Mouse (Mus musculus): ENCODE results near the gene Lax1. TPM values are rescaled to one million over a fixed set of nuclear protein-coding genes. Genes with fewer than 3 reads are reported as not detected.

Lax1 gene
- polyA plus RNA-seq, 1 experiment from 2014 or later, result 0.36 TPM

GRCm38 (mm10) chr1:133695901-133696300 is 6.0 kb upstream of the Lax1 start:
- peak overlapping the region; percentile 26; the same call in 1 of the 2 replicates for H3K27ac ChIP-seq (ENCODE audit: low read depth, low read length)

GRCm38 (mm10) chr1:133694876-133695275 is 5.0 kb upstream of the Lax1 start:
- no peak overlapping the region for H3K4me3 ChIP-seq (ENCODE audit: low read depth, low read length)
- no peak for DNase-seq (ENCODE audit: low spot score)
- H3K36me3 ChIP-seq (ENCODE audit: control insufficient read depth, insufficient read depth, low read length), result no peaks in the 10 kb centered on the region
- ATAC-seq (replicated peaks; ENCODE audit: low FRiP score), result no peak
- 100% methylated on average over 1 of the region's 1 CpGs for WGBS
- no peaks in the 10 kb centered on the region for H3K27me3 ChIP-seq (ENCODE audit: control insufficient read depth, insufficient read depth, low read length)
- H3K4me1 ChIP-seq (replicated peaks; ENCODE audit: control insufficient read depth, insufficient read depth, low read length), result peaks cover 2% of the 10 kb centered on the region; the same call in 1 of the 2 replicates
- no peak overlapping the region for H3K4me2 ChIP-seq (ENCODE audit: low read depth, low read length, severe bottlenecking)
- no peak overlapping the region for H3K27ac ChIP-seq (ENCODE audit: low read depth, low read length)
- no peak overlapping the region for H3K9ac ChIP-seq (ENCODE audit: low read length)
- H3K9me3 ChIP-seq (ENCODE audit: control insufficient read depth, low read length), result no peaks in the 10 kb centered on the region

More at GRCm38 (mm10) chr1:133695901-133696300, 6.0 kb upstream of the Lax1 start:
- Histone ChIP-seq H3K9me3 (ENCODE audit: control insufficient read depth, low read length) (no peaks in the 10 kb centered on the region), H3K4me1 (replicated peaks; ENCODE audit: control insufficient read depth, insufficient read depth, low read length) (peaks cover 2% of the 10 kb centered on the region; the same call in 1 of the 2 replicates), H3K9ac (ENCODE audit: low read length) (no peak overlapping the region), H3K4me3 (ENCODE audit: low read depth, low read length) (no peak overlapping the region), H3K36me3 (ENCODE audit: control insufficient read depth, insufficient read depth, low read length) (no peaks in the 10 kb centered on the region), H3K27me3 (ENCODE audit: control insufficient read depth, insufficient read depth, low read length) (no peaks in the 10 kb centered on the region), H3K4me2 (ENCODE audit: low read depth, low read length, severe bottlenecking) (no peak overlapping the region)
- 43% methylated on average over 7 of the region's 7 CpGs for WGBS
- 0 out of 2 replicates have a peak, but pooled peaks have one; percentile 39 for ATAC-seq (replicated peaks; ENCODE audit: low FRiP score)
- DNase-seq (ENCODE audit: low spot score), result peak; percentile 58

GRCm38 (mm10) chr1:133694301-133694700 is 4.4 kb upstream of the Lax1 start:
- H3K4me1 ChIP-seq (replicated peaks; ENCODE audit: control insufficient read depth, insufficient read depth, low read length), result peaks cover 2% of the 10 kb centered on the region; the same call in 1 of the 2 replicates
- no peak for ATAC-seq (replicated peaks; ENCODE audit: low FRiP score)
- H3K27ac ChIP-seq (ENCODE audit: low read depth, low read length), result no peak overlapping the region
- H3K4me3 ChIP-seq (ENCODE audit: low read depth, low read length), result no peak overlapping the region
- H3K27me3 ChIP-seq (ENCODE audit: control insufficient read depth, insufficient read depth, low read length), result no peaks in the 10 kb centered on the region
- no peak overlapping the region for H3K4me2 ChIP-seq (ENCODE audit: low read depth, low read length, severe bottlenecking)
- WGBS, result 0% methylated on average over 1 of the region's 1 CpGs
- H3K9me3 ChIP-seq (ENCODE audit: control insufficient read depth, low read length), result no peaks in the 10 kb centered on the region
- DNase-seq (ENCODE audit: low spot score), result no peak
- no peaks in the 10 kb centered on the region for H3K36me3 ChIP-seq (ENCODE audit: control insufficient read depth, insufficient read depth, low read length)
- no peak overlapping the region for H3K9ac ChIP-seq (ENCODE audit: low read length)

- no peak for DNase-seq (ENCODE audit: low spot score)
- H3K27me3 ChIP-seq (ENCODE audit: control insufficient read depth, insufficient read depth, low read length), result no peaks in the 10 kb centered on the region
- no peak for ATAC-seq (replicated peaks; ENCODE audit: low FRiP score)
- H3K4me3 ChIP-seq (ENCODE audit: low read depth, low read length), result no peak overlapping the region
- no peak overlapping the region for H3K4me2 ChIP-seq (ENCODE audit: low read depth, low read length, severe bottlenecking)
- H3K4me1 ChIP-seq (replicated peaks; ENCODE audit: control insufficient read depth, insufficient read depth, low read length), result peaks cover 2% of the 10 kb centered on the region; the same call in 1 of the 2 replicates
- no peaks in the 10 kb centered on the region for H3K36me3 ChIP-seq (ENCODE audit: control insufficient read depth, insufficient read depth, low read length)
- WGBS, result 65% methylated on average over 11 of the region's 11 CpGs
- H3K27ac ChIP-seq (ENCODE audit: low read depth, low read length), result no peak overlapping the region
- no peaks in the 10 kb centered on the region for H3K9me3 ChIP-seq (ENCODE audit: control insufficient read depth, low read length)
- H3K9ac ChIP-seq (ENCODE audit: low read length), result no peak overlapping the region
Observed at GRCm38 (mm10) chr1:133693536-133694114, 3.7 kb upstream of the Lax1 start.

- H3K9me3 ChIP-seq (ENCODE audit: control insufficient read depth, low read length), result no peaks in the 10 kb centered on the region
- ATAC-seq (replicated peaks; ENCODE audit: low FRiP score), result no peak
- H3K27ac ChIP-seq (ENCODE audit: low read depth, low read length), result no peak overlapping the region
- WGBS, result 46% methylated on average over 4 of the region's 4 CpGs
- H3K27me3 ChIP-seq (ENCODE audit: control insufficient read depth, insufficient read depth, low read length), result no peaks in the 10 kb centered on the region
- no peak overlapping the region for H3K4me3 ChIP-seq (ENCODE audit: low read depth, low read length)
- H3K36me3 ChIP-seq (ENCODE audit: control insufficient read depth, insufficient read depth, low read length), result no peaks in the 10 kb centered on the region
- no peak for DNase-seq (ENCODE audit: low spot score)
- peaks cover 2% of the 10 kb centered on the region; the same call in 1 of the 2 replicates for H3K4me1 ChIP-seq (replicated peaks; ENCODE audit: control insufficient read depth, insufficient read depth, low read length)
- no peak overlapping the region for H3K9ac ChIP-seq (ENCODE audit: low read length)
- H3K4me2 ChIP-seq (ENCODE audit: low read depth, low read length, severe bottlenecking), result no peak overlapping the region
Observed at GRCm38 (mm10) chr1:133692195-133692594, 2.3 kb upstream of the Lax1 start.

- no peak overlapping the region for H3K4me2 ChIP-seq (ENCODE audit: low read depth, low read length, severe bottlenecking)
- H3K9me3 ChIP-seq (ENCODE audit: control insufficient read depth, low read length), result no peaks in the 10 kb centered on the region
- H3K36me3 ChIP-seq (ENCODE audit: control insufficient read depth, insufficient read depth, low read length), result no peaks in the 10 kb centered on the region
- 93% methylated on average over 6 of the region's 6 CpGs for WGBS
- H3K27me3 ChIP-seq (ENCODE audit: control insufficient read depth, insufficient read depth, low read length), result no peaks in the 10 kb centered on the region
- DNase-seq (ENCODE audit: low spot score) (no peak), ATAC-seq (replicated peaks; ENCODE audit: low FRiP score) (no peak)
- H3K27ac ChIP-seq (ENCODE audit: low read depth, low read length), result no peak overlapping the region
- no peak overlapping the region for H3K4me3 ChIP-seq (ENCODE audit: low read depth, low read length)
- peaks cover 2% of the 10 kb centered on the region; the same call in 1 of the 2 replicates for H3K4me1 ChIP-seq (replicated peaks; ENCODE audit: control insufficient read depth, insufficient read depth, low read length)
- H3K9ac ChIP-seq (ENCODE audit: low read length), result no peak overlapping the region
Observed at GRCm38 (mm10) chr1:133691046-133691445, 1.1 kb upstream of the Lax1 start.

GRCm38 (mm10) chr1:133688301-133688700 is 1.6 kb downstream of the Lax1 start:
- WGBS, result 73% methylated on average over 7 of the region's 7 CpGs

GRCm38 (mm10) chr1:133685749-133686519 is 4.0 kb downstream of the Lax1 start:
- Histone ChIP-seq H3K27ac (ENCODE audit: low read depth, low read length) (no peak overlapping the region), H3K27me3 (ENCODE audit: control insufficient read depth, insufficient read depth, low read length) (no peaks in the 10 kb centered on the region), H3K4me1 (replicated peaks; ENCODE audit: control insufficient read depth, insufficient read depth, low read length) (no peaks in the 10 kb centered on the region), H3K9me3 (ENCODE audit: control insufficient read depth, low read length) (no peaks in the 10 kb centered on the region), H3K9ac (ENCODE audit: low read length) (no peak overlapping the region), H3K36me3 (ENCODE audit: control insufficient read depth, insufficient read depth, low read length) (no peaks in the 10 kb centered on the region), H3K4me3 (ENCODE audit: low read depth, low read length) (no peak overlapping the region), H3K4me2 (ENCODE audit: low read depth, low read length, severe bottlenecking) (no peak overlapping the region)
- 88% methylated on average over 10 of the region's 10 CpGs for WGBS
- peak; percentile 35 for DNase-seq (ENCODE audit: low spot score)
- no peak for ATAC-seq (replicated peaks; ENCODE audit: low FRiP score)

More at GRCm38 (mm10) chr1:133688301-133688700, 1.6 kb downstream of the Lax1 start:
- Histone ChIP-seq H3K36me3 (ENCODE audit: control insufficient read depth, insufficient read depth, low read length) (no peaks in the 10 kb centered on the region), H3K27ac (ENCODE audit: low read depth, low read length) (no peak overlapping the region), H3K9me3 (ENCODE audit: control insufficient read depth, low read length) (no peaks in the 10 kb centered on the region), H3K4me1 (replicated peaks; ENCODE audit: control insufficient read depth, insufficient read depth, low read length) (no peaks in the 10 kb centered on the region), H3K4me3 (ENCODE audit: low read depth, low read length) (no peak overlapping the region), H3K27me3 (ENCODE audit: control insufficient read depth, insufficient read depth, low read length) (no peaks in the 10 kb centered on the region), H3K4me2 (ENCODE audit: low read depth, low read length, severe bottlenecking) (no peak overlapping the region), H3K9ac (ENCODE audit: low read length) (no peak overlapping the region)
- ATAC-seq (replicated peaks; ENCODE audit: low FRiP score) (no peak), DNase-seq (ENCODE audit: low spot score) (no peak)

Data from forebrain, embryonic 11.5 days (tissue).